ENCODE assay signal across 11 mouse cellular contexts in genomic region chr10:64086183-64086566, GRCm38 (mm10). TPM values are rescaled to one million over a fixed set of nuclear protein-coding genes. Genes with fewer than 3 reads are reported as not detected.
DNase-seq lines count a peak whose midpoint lies in the region; ATAC-seq lines count a peak whose summit lies in the region.
"Had no signal": no experiment of that assay in that cellular context is flagged by ENCODE, and none has a peak within 500 bp of the region (broad histone marks: within the 10 kb centered on the region; RNA-seq: fewer than 3 reads in every experiment).

No protein-coding gene starts in this region.

- no peaks in the 10 kb centered on the region for H3K9me3 ChIP-seq in heart, embryonic 15.5 days (replicated peaks)
- no peaks in the 10 kb centered on the region for H3K9me3 ChIP-seq in embryonic facial prominence, embryonic 14.5 days (ENCODE audit: control insufficient read depth, low read length)
- no peaks in the 10 kb centered on the region for H3K9me3 ChIP-seq in hindbrain, embryonic 15.5 days
- H3K9me3 ChIP-seq in neural tube, embryonic 12.5 days = no peaks in the 10 kb centered on the region
- H3K9me3 ChIP-seq: liver, embryonic 13.5 days had no signal

- DNase-seq in heart, adult 8-10 months (ENCODE audit: low spot score) = no peak
- no peak for DNase-seq in embryonic facial prominence, embryonic 14.5 days (ENCODE audit: low spot score)
- DNase-seq in frontal cortex, postnatal 14 days (ENCODE audit: low spot score in 2 of 2) = no peak
- no peak for DNase-seq in left cerebral cortex, postnatal 10 days (ENCODE audit: extremely low spot score in 1 of 2, low spot score in 2 of 2)
- DNase-seq in right cerebral cortex, adult 18-20 months = no peak
- DNase-seq: layer of hippocampus, adult 9-11 months; liver, embryonic 13.5 days had no signal

- intact Hi-C loops in left cerebral cortex, postnatal 10 days (cut with DNase I) = loop anchor here (10.0 kb wide), 2 partner anchors 659 to 661 kb away; partner anchors contain the start of gene Gm7075

- peak overlapping the region; percentile 71 for H3K4me2 ChIP-seq in heart, embryonic 15.5 days
- peak overlapping the region; percentile 76 for H3K4me2 ChIP-seq in embryonic facial prominence, embryonic 14.5 days (ENCODE audit: low read depth, low read length)
- H3K4me2 ChIP-seq in hindbrain, embryonic 15.5 days = peak overlapping the region; percentile 88
- H3K4me2 ChIP-seq in neural tube, embryonic 12.5 days (replicated peaks) = peak overlapping the region; percentile 81
- H3K4me2 ChIP-seq: liver, embryonic 13.5 days had no signal

- no peak for ATAC-seq in heart, embryonic 15.5 days (replicated peaks; ENCODE audit: insufficient number of reproducible peaks, insufficient read depth, low FRiP score, low read depth)
- no peak for ATAC-seq in embryonic facial prominence, embryonic 14.5 days (ENCODE audit: low read depth)
- ATAC-seq in hindbrain, embryonic 15.5 days (ENCODE audit: low FRiP score, low read depth) = no peak
- ATAC-seq in neural tube, embryonic 12.5 days (ENCODE audit: low FRiP score, low read depth) = no peak

- no peak overlapping the region for H3K27ac ChIP-seq in heart, embryonic 15.5 days
- no peak overlapping the region for H3K27ac ChIP-seq in embryonic facial prominence, embryonic 14.5 days (replicated peaks; ENCODE audit: low read depth, low read length)
- 0 out of 2 replicates have a peak overlapping the region, but pooled peaks have one; percentile 1 for H3K27ac ChIP-seq in hindbrain, embryonic 15.5 days (replicated peaks)
- no peak overlapping the region for H3K27ac ChIP-seq in neural tube, embryonic 12.5 days
- H3K27ac ChIP-seq: liver, embryonic 13.5 days had no signal

- no peak overlapping the region for H3K4me3 ChIP-seq in heart, embryonic 15.5 days
- H3K4me3 ChIP-seq in embryonic facial prominence, embryonic 14.5 days (ENCODE audit: low read depth, low read length) = peak overlapping the region; percentile 43
- H3K4me3 ChIP-seq in hindbrain, embryonic 15.5 days = peak overlapping the region; percentile 57
- peak overlapping the region; percentile 43 for H3K4me3 ChIP-seq in neural tube, embryonic 12.5 days
- H3K4me3 ChIP-seq: erythroblast, embryonic 14.5 days; liver, embryonic 13.5 days had no signal

- peaks cover 30% of the 10 kb centered on the region for H3K4me1 ChIP-seq in heart, embryonic 15.5 days (replicated peaks)
- peaks cover 13% of the 10 kb centered on the region; the same call in 1 of the 2 replicates for H3K4me1 ChIP-seq in embryonic facial prominence, embryonic 14.5 days (ENCODE audit: control insufficient read depth, insufficient read depth, low read length)
- peaks cover 27% of the 10 kb centered on the region for H3K4me1 ChIP-seq in hindbrain, embryonic 15.5 days (replicated peaks)
- peaks cover 22% of the 10 kb centered on the region; the same call in 1 of the 2 replicates for H3K4me1 ChIP-seq in neural tube, embryonic 12.5 days
- H3K4me1 ChIP-seq: liver, embryonic 13.5 days had no signal

- 75% methylated on average over 16 of the region's 16 CpGs for WGBS in heart, embryonic 15.5 days
- 59% methylated on average over 16 of the region's 16 CpGs for WGBS in embryonic facial prominence, embryonic 14.5 days
- WGBS in hindbrain, embryonic 15.5 days = 42% methylated on average over 16 of the region's 16 CpGs
- 59% methylated on average over 16 of the region's 16 CpGs for WGBS in neural tube, embryonic 12.5 days

- no peaks in the 10 kb centered on the region for H3K36me3 ChIP-seq in heart, embryonic 15.5 days
- H3K36me3 ChIP-seq in embryonic facial prominence, embryonic 14.5 days (ENCODE audit: control insufficient read depth, insufficient read depth, low read length) = no peaks in the 10 kb centered on the region
- no peaks in the 10 kb centered on the region for H3K36me3 ChIP-seq in hindbrain, embryonic 15.5 days
- no peaks in the 10 kb centered on the region for H3K36me3 ChIP-seq in neural tube, embryonic 12.5 days
- H3K36me3 ChIP-seq: liver, embryonic 13.5 days had no signal

- peaks cover 10% of the 10 kb centered on the region for H3K27me3 ChIP-seq in heart, embryonic 15.5 days
- H3K27me3 ChIP-seq in embryonic facial prominence, embryonic 14.5 days (replicated peaks; ENCODE audit: control insufficient read depth, insufficient read depth, low read length) = peaks cover 21% of the 10 kb centered on the region
- 0 out of 2 replicates have a peak, but pooled peaks cover 2% of the 10 kb centered on the region for H3K27me3 ChIP-seq in hindbrain, embryonic 15.5 days
- H3K27me3 ChIP-seq in neural tube, embryonic 12.5 days (replicated peaks) = peaks cover 8% of the 10 kb centered on the region

- no peak overlapping the region for H3K9ac ChIP-seq in heart, embryonic 15.5 days
- H3K9ac ChIP-seq in embryonic facial prominence, embryonic 14.5 days (ENCODE audit: low read depth, low read length) = 0 out of 2 replicates have a peak overlapping the region, but pooled peaks have one; percentile 5
- H3K9ac ChIP-seq in hindbrain, embryonic 15.5 days = peak overlapping the region; percentile 71
- no peak overlapping the region for H3K9ac ChIP-seq in neural tube, embryonic 12.5 days
- H3K9ac ChIP-seq: liver, embryonic 13.5 days had no signal

RNA-seq across cellular contexts. Expression of gene Lrrtm3, which starts 3.9 kb away (rescaled TPM):
- polyA plus RNA-seq in heart, embryonic 15.5 days (2015; fragmentation: Nextera tagmentation; extraction: Ambion mirVana) = 1.5 TPM in 2 replicates
- under 1 TPM in 3 of 4 experiments, not detected in 1; 0.16 to 0.60 (median 0.50) TPM for total RNA-seq in heart, adult 8-10 months (2022)
- 3.2 and 5.5 TPM in 2 replicates for polyA plus RNA-seq in embryonic facial prominence, embryonic 14.5 days (2014; fragmentation: Nextera tagmentation; extraction: Ambion mirVana)
- polyA plus RNA-seq in hindbrain, embryonic 15.5 days (2015; fragmentation: Nextera tagmentation; extraction: Ambion mirVana) = 38.5 and 41.5 TPM in 2 replicates
- polyA plus RNA-seq in neural tube, embryonic 12.5 days (2016; fragmentation: Nextera tagmentation; extraction: Ambion mirVana) = 12.2 and 12.8 TPM in 2 replicates
- total RNA-seq in left cerebral cortex, postnatal 10 days (2021) = 10 to 100 TPM; 54.4 to 58.2 TPM
- polyA plus RNA-seq: erythroblast, embryonic 14.5 days had no signal

Comparison
In these comparisons a context has a peak if more than half of its experiments do, and no peak if none do; other contexts are left out.
1. H3K9ac ChIP-seq: peak in embryonic facial prominence, embryonic 14.5 days (single experiment) and hindbrain, embryonic 15.5 days (single experiment); none in heart, embryonic 15.5 days (single experiment) and neural tube, embryonic 12.5 days (single experiment).
2. Peak in every context shown above with its lines, with median percentiles within 50 percentile points of each other: H3K4me2 ChIP-seq.